Mouse (Mus musculus) G1E (cell line): Measurements from ENCODE around the gene Stub1.

ENCODE experiments used
- CTCF ChIP-seq: IDR thresholded peaks from 2 replicates; pipeline ENCODE4 v1.5.1; 2012; ENCODE audit warnings: low read depth, low read length, inconsistent platforms, mixed read lengths
- GATA1 ChIP-seq: IDR thresholded peaks from 2 replicates; pipeline ENCODE4 v1.6.1; 2012; ENCODE audit warnings: borderline replicate concordance, low read length, inconsistent platforms, mixed read lengths
- POLR2AphosphoS5 ChIP-seq: IDR thresholded peaks from 2 replicates; pipeline ENCODE4 v1.6.1; 2012; ENCODE audit warnings: low read depth, low read length, inconsistent platforms; ENCODE audit not compliant: insufficient replicate concordance
- TAL1 ChIP-seq: conservative IDR thresholded peaks from 2 replicates; pipeline ENCODE4 v1.6.1; 2012; ENCODE audit warnings: low read depth, low read length, inconsistent platforms, mixed read lengths

- TF ChIP-seq CTCF (no peak), TAL1 (no peak), GATA1 (no peak), POLR2AphosphoS5 (no peak)
Observed at GRCm38 (mm10) chr17:25876347-25876915, 43.2 kb upstream of the Stub1 start.
